Mouse (Mus musculus): ENCODE data around the gene Pitx3.
"Not testable (repeated sequence)": the region's sequence is repeated elsewhere in the genome, so short reads cannot be mapped to it uniquely, and the experiment has no call there.

Gene Pitx3

GRCm38 (mm10) chr19:46131694-46132525 is 16.2 kb downstream of the Pitx3 start, which contains the start of gene Elovl3:
Gene Elovl3, plus strand, starts transcription at chr19:46131897.
- no peak for DNase-seq (ENCODE audit: low read depth, low spot score)

- DNase-seq (ENCODE audit: low read depth, low spot score), result no peak
These were observed 16.8 kb downstream of the Pitx3 start for GRCm38 (mm10) chr19:46131283-46131682.

GRCm38 (mm10) chr19:46129737-46130136 is 18.4 kb downstream of the Pitx3 start:
- DNase-seq (ENCODE audit: low read depth, low spot score), result not testable (repeated sequence)

- DNase-seq (ENCODE audit: low read depth, low spot score), result no peak
These were observed 21.8 kb downstream of the Pitx3 start for GRCm38 (mm10) chr19:46126301-46126700.

GRCm38 (mm10) chr19:46124651-46125050 is 23.5 kb downstream of the Pitx3 start:
- no peak for DNase-seq (ENCODE audit: low read depth, low spot score)

GRCm38 (mm10) chr19:46123876-46124275 is 24.2 kb downstream of the Pitx3 start:
- no peak for DNase-seq (ENCODE audit: low read depth, low spot score)

- DNase-seq (ENCODE audit: low read depth, low spot score), result no peak
These were observed 27.3 kb downstream of the Pitx3 start for GRCm38 (mm10) chr19:46120872-46121271.

- DNase-seq (ENCODE audit: low read depth, low spot score), result no peak
These were observed 28.7 kb downstream of the Pitx3 start for GRCm38 (mm10) chr19:46119458-46119857.

- DNase-seq (ENCODE audit: low read depth, low spot score), result no peak
These were observed 33.5 kb downstream of the Pitx3 start for GRCm38 (mm10) chr19:46114617-46115016.

GRCm38 (mm10) chr19:46110781-46111180 is 37.3 kb downstream of the Pitx3 start:
- no peak for DNase-seq (ENCODE audit: low read depth, low spot score)

- DNase-seq (ENCODE audit: low read depth, low spot score), result no peak
These were observed 37.9 kb downstream of the Pitx3 start for GRCm38 (mm10) chr19:46110214-46110613.

- no peak for DNase-seq (ENCODE audit: low read depth, low spot score)
These were observed 44.0 kb downstream of the Pitx3 start for GRCm38 (mm10) chr19:46104187-46104557.

- DNase-seq (ENCODE audit: low read depth, low spot score), result no peak
These were observed 44.5 kb downstream of the Pitx3 start for GRCm38 (mm10) chr19:46103437-46104186.

- DNase-seq (ENCODE audit: low read depth, low spot score), result no peak
These were observed 48.6 kb downstream of the Pitx3 start for GRCm38 (mm10) chr19:46099561-46099960.

GRCm38 (mm10) chr19:46096396-46096795 is 51.7 kb downstream of the Pitx3 start:
- DNase-seq (ENCODE audit: low read depth, low spot score), result no peak

GRCm38 (mm10) chr19:46095291-46095690 is 52.8 kb downstream of the Pitx3 start:
- DNase-seq (ENCODE audit: low read depth, low spot score), result no peak

GRCm38 (mm10) chr19:46094144-46094543 is 54.0 kb downstream of the Pitx3 start:
- no peak for DNase-seq (ENCODE audit: low read depth, low spot score)

GRCm38 (mm10) chr19:46091641-46092040 is 56.5 kb downstream of the Pitx3 start:
- no peak for DNase-seq (ENCODE audit: low read depth, low spot score)

- peak; percentile 20 for DNase-seq (ENCODE audit: low read depth, low spot score)
These were observed 60.3 kb downstream of the Pitx3 start for GRCm38 (mm10) chr19:46087871-46088270.

- peak; percentile 90 for DNase-seq (ENCODE audit: low read depth, low spot score)
These were observed 61.8 kb downstream of the Pitx3 start for GRCm38 (mm10) chr19:46086337-46086736.

All from 3T3-L1 (cell line).